Mouse (Mus musculus): Measurements from ENCODE around the gene Rrp36. TPM values are rescaled to one million over a fixed set of nuclear protein-coding genes. Genes with fewer than 3 reads are reported as not detected.

The Rrp36 gene
- polyA plus RNA-seq, 1 experiment from 2014 or later = 46.4 TPM

- ATAC-seq (peak; percentile 31), DNase-seq (ENCODE audit: low read depth, low spot score) (no peak)
- no peaks in the 10 kb centered on the region for H3K27me3 ChIP-seq
- ChIA-PET POLR2A (interaction anchor here (1.8 kb wide), 1 partner anchor 10 kb away, joined by 6 read pairs; no protein-coding TSS in a partner anchor), CTCF (interaction anchor here (1.0 to 1.2 kb wide), 2 partner anchors 10 to 26 kb away, joined by 3 read pairs; no protein-coding TSS in a partner anchor)
- TF ChIP-seq CTCF (IDR thresholded peaks at IDR 0.05) = no peak
- in situ Hi-C loops (cut with MboI; ENCODE audit: low pct_unique_long_range_greater_than_20kb) = no loop called here
Measured at GRCm38 (mm10) chr17:46691390-46691789, 17.2 kb upstream of the Rrp36 start.

GRCm38 (mm10) chr17:46690665-46691064 lies 16.5 kb upstream of the Rrp36 start:
- TF ChIP-seq CTCF (IDR thresholded peaks at IDR 0.05) = no peak
- CTCF ChIA-PET = no interaction called here

GRCm38 (mm10) chr17:46685913-46686312 lies 11.8 kb upstream of the Rrp36 start:
- in situ Hi-C loops (cut with MboI; ENCODE audit: low pct_unique_long_range_greater_than_20kb) = no loop called here
- ChIA-PET POLR2A (no interaction called here), CTCF (no interaction called here)
- ATAC-seq (no peak), DNase-seq (ENCODE audit: low read depth, low spot score) (no peak)
- TF ChIP-seq CTCF (IDR thresholded peaks at IDR 0.05) = no peak
- no peaks in the 10 kb centered on the region for H3K27me3 ChIP-seq

More at GRCm38 (mm10) chr17:46690665-46691064, 16.5 kb upstream of the Rrp36 start:
- H3K27me3 ChIP-seq = no peaks in the 10 kb centered on the region
- ATAC-seq = no peak
- in situ Hi-C loops (cut with MboI; ENCODE audit: low pct_unique_long_range_greater_than_20kb) = no loop called here
- DNase-seq (ENCODE audit: low read depth, low spot score) = no peak
- POLR2A ChIA-PET = interaction anchor here (1.3 to 1.8 kb wide), 2 partner anchors 9 to 10 kb away, joined by 3 to 6 read pairs; no protein-coding TSS in a partner anchor

GRCm38 (mm10) chr17:46682654-46683389 lies 8.7 kb upstream of the Rrp36 start:
- CTCF ChIA-PET = no interaction called here
- DNase-seq (ENCODE audit: low read depth, low spot score) = no peak
- no peak for TF ChIP-seq CTCF (IDR thresholded peaks at IDR 0.05)
- POLR2A ChIA-PET = interaction anchor here (0.7 kb wide), 1 partner anchor 48 kb away, joined by 4 read pairs; no protein-coding TSS in a partner anchor
- no peaks in the 10 kb centered on the region for H3K27me3 ChIP-seq
- no peak for ATAC-seq
- in situ Hi-C loops (cut with MboI; ENCODE audit: low pct_unique_long_range_greater_than_20kb) = no loop called here

GRCm38 (mm10) chr17:46681466-46682118 lies 7.4 kb upstream of the Rrp36 start:
- no peak for TF ChIP-seq CTCF (IDR thresholded peaks at IDR 0.05)
- no peak for DNase-seq (ENCODE audit: low read depth, low spot score)
- no peak for ATAC-seq
- H3K27me3 ChIP-seq = no peaks in the 10 kb centered on the region
- ChIA-PET CTCF (no interaction called here), POLR2A (interaction anchor here (1.0 to 1.5 kb wide), 4 partner anchors 9 to 52 kb away, joined by 3 to 4 read pairs (median 3); partner anchors contain the start of genes Ppp2r5d and Ptk7)
- in situ Hi-C loops (cut with MboI; ENCODE audit: low pct_unique_long_range_greater_than_20kb) = no loop called here

- CTCF ChIA-PET = interaction anchor here (2.0 kb wide), 1 partner anchor 43 kb away, joined by 4 read pairs; no protein-coding TSS in a partner anchor
- POLR2A ChIA-PET = interaction anchor here (1.0 to 1.7 kb wide), 7 partner anchors 9 to 93 kb away, joined by 3 to 11 read pairs (median 3); partner anchors contain the start of genes Cul7, Ppp2r5d and Ptk7
- ATAC-seq = peak; percentile 91
- in situ Hi-C loops (cut with MboI; ENCODE audit: low pct_unique_long_range_greater_than_20kb) = no loop called here
- TF ChIP-seq CTCF (IDR thresholded peaks at IDR 0.05) = no peak
- H3K27me3 ChIP-seq = no peaks in the 10 kb centered on the region
- DNase-seq (ENCODE audit: low read depth, low spot score) = peak; percentile 91
Measured at GRCm38 (mm10) chr17:46680760-46681373, 6.7 kb upstream of the Rrp36 start, which contains the start of gene Klhdc3. TSS of gene Klhdc3 (minus strand) at chr17:46680914.

GRCm38 (mm10) chr17:46679843-46680759 lies 5.9 kb upstream of the Rrp36 start:
- no peaks in the 10 kb centered on the region for H3K27me3 ChIP-seq
- ATAC-seq = no peak
- DNase-seq (ENCODE audit: low read depth, low spot score) = no peak
- TF ChIP-seq CTCF (IDR thresholded peaks at IDR 0.05) = no peak
- CTCF ChIA-PET = interaction anchor here (1.3 to 2.0 kb wide), 3 partner anchors 14 to 44 kb away, joined by 4 read pairs; no protein-coding TSS in a partner anchor
- in situ Hi-C loops (cut with MboI; ENCODE audit: low pct_unique_long_range_greater_than_20kb) = no loop called here
- POLR2A ChIA-PET = interaction anchor here (1.0 to 1.7 kb wide), 6 partner anchors 21 to 93 kb away, joined by 3 to 11 read pairs (median 3); partner anchors contain the start of genes Cul7, Ppp2r5d and Ptk7

GRCm38 (mm10) chr17:46678911-46679310 lies 4.8 kb upstream of the Rrp36 start:
- ATAC-seq (no peak), DNase-seq (ENCODE audit: low read depth, low spot score) (no peak)
- TF ChIP-seq CTCF (IDR thresholded peaks at IDR 0.05) = no peak
- POLR2A ChIA-PET = interaction anchor here (1.7 kb wide), 1 partner anchor 35 kb away, joined by 11 read pairs; no protein-coding TSS in a partner anchor
- CTCF ChIA-PET = interaction anchor here (1.3 to 2.0 kb wide), 4 partner anchors 16 to 45 kb away, joined by 3 to 4 read pairs (median 4); no protein-coding TSS in a partner anchor
- no peaks in the 10 kb centered on the region for H3K27me3 ChIP-seq
- in situ Hi-C loops (cut with MboI; ENCODE audit: low pct_unique_long_range_greater_than_20kb) = no loop called here

- in situ Hi-C loops (cut with MboI; ENCODE audit: low pct_unique_long_range_greater_than_20kb) = no loop called here
- TF ChIP-seq CTCF (IDR thresholded peaks at IDR 0.05) = no peak
- CTCF ChIA-PET = interaction anchor here (1.3 to 1.4 kb wide), 2 partner anchors 23 to 37 kb away, joined by 3 to 4 read pairs; no protein-coding TSS in a partner anchor
- ATAC-seq = no peak
- no peaks in the 10 kb centered on the region for H3K27me3 ChIP-seq
- no peak for DNase-seq (ENCODE audit: low read depth, low spot score)
- POLR2A ChIA-PET = no interaction called here
Measured at GRCm38 (mm10) chr17:46678416-46678815, 4.3 kb upstream of the Rrp36 start, which contains the start of gene Mea1. TSS of gene Mea1 (plus strand) at chr17:46678793.

Measured in Patski (cell line).